Mouse (Mus musculus) thymus, adult 2 months (tissue): ENCODE data around the gene Ankrd65.

Experiments
- CTCF ChIP-seq: fragments of 200-500 bp; IDR thresholded peaks from 2 replicates; pipeline ENCODE4 v1.5.1; 2012; ENCODE audit warnings: mild to moderate bottlenecking, control low read depth, low read length, moderate library complexity, borderline replicate concordance; ENCODE audit not compliant: control insufficient read depth, poor library complexity, insufficient read depth; ENCODE audit errors: extremely low read depth
- POLR2A ChIP-seq: fragments of 200-500 bp; IDR thresholded peaks from 2 replicates; pipeline ENCODE4 v1.6.1; 2012; ENCODE audit warnings: mild to moderate bottlenecking, low read length, control low read depth, moderate library complexity; ENCODE audit not compliant: control insufficient read depth, poor library complexity, insufficient read depth; ENCODE audit errors: extremely low read depth

DNA sequence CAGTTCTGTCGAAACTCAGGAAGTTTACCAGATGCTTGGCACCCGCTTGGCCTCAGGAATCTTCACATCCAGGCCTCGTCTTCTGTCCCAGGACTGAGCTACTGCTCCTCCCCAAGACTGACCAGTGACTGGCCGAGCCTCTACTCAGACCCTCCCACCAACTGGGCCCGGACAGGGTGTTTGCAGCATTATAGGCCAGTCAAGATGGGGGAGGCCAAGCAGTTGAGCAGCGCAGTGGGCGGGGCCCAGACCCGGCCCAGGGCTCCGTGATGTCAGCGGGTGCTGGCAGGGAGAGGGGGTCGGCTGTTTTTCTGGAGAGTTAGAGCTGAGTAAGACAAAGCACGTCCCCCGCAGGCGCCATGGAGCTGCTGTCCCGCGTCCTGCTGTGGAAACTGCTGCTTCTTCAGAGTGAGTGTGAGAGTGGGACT, 49.3 kb downstream of the Ankrd65 start, which contains the start of gene Mxra8:
- no peak for TF ChIP-seq POLR2A
- TF ChIP-seq CTCF: no peak
